Mouse (Mus musculus) C2C12 (cell line): ENCODE data around the gene Habp2. TPM values are rescaled to one million over a fixed set of nuclear protein-coding genes. Genes with fewer than 3 reads are reported as not detected.

Experiments
- H3K27me3 ChIP-seq: one replicate; pipeline ENCODE4 v1.6.1; 2011; ENCODE audit not compliant: control insufficient read depth, insufficient read depth, insufficient read length
- H3K36me3 ChIP-seq: one replicate; pipeline ENCODE4 v1.6.1; 2011; ENCODE audit not compliant: control insufficient read depth, insufficient read depth
- H3K4me3 ChIP-seq: one replicate; pipeline ENCODE4 v1.5.1; 2011; ENCODE audit warnings: mild to moderate bottlenecking, control low read depth; ENCODE audit not compliant: poor library complexity, insufficient read depth, severe bottlenecking
- H3K79me2 ChIP-seq: one replicate; pipeline ENCODE4 v1.6.1; 2011; ENCODE audit not compliant: control insufficient read depth, insufficient read depth
- H3K79me3 ChIP-seq: one replicate; pipeline ENCODE4 v1.6.1; 2011; ENCODE audit warnings: low read depth, control low read depth
- H3ac ChIP-seq: one replicate; pipeline ENCODE3; 2011; ENCODE audit warnings: low read depth; ENCODE audit not compliant: control insufficient read depth, insufficient read length
- CEBPB ChIP-seq: IDR thresholded peaks from one replicate; pipeline ENCODE4 v1.6.1; 2011; ENCODE audit warnings: low read depth, mild to moderate bottlenecking, control low read depth, moderate library complexity
- CTCF ChIP-seq: IDR thresholded peaks from one replicate; pipeline ENCODE4 v1.5.1; 2011; ENCODE audit not compliant: control insufficient read depth, insufficient read depth, insufficient read length
- FOSL1 ChIP-seq: IDR thresholded peaks from one replicate; pipeline ENCODE4 v1.8.0; 2011; ENCODE audit warnings: mild to moderate bottlenecking, low read length; ENCODE audit not compliant: poor library complexity, insufficient read depth, severe bottlenecking
- MAX ChIP-seq: IDR thresholded peaks from one replicate; pipeline ENCODE4 v1.6.1; 2011; ENCODE audit warnings: mild to moderate bottlenecking, control low read depth
- MYOD1 ChIP-seq: IDR thresholded peaks from one replicate; pipeline ENCODE4 v1.6.1; 2011; ENCODE audit warnings: low read depth; ENCODE audit not compliant: control insufficient read depth, insufficient read length
- MYOG ChIP-seq: IDR thresholded peaks from one replicate; pipeline ENCODE4 v1.6.1; 2011; ENCODE audit not compliant: control insufficient read depth, insufficient read length; ENCODE audit errors: extremely low read depth
- USF1 ChIP-seq: IDR thresholded peaks from one replicate; pipeline ENCODE4 v1.6.1; 2011; ENCODE audit warnings: low read depth, mild to moderate bottlenecking, control low read depth, moderate library complexity
- polyA plus RNA-seq: library from polyadenylated mRNA; unstranded; fragments of >200 nt; fragmentation: generic; extraction: Trizol; gene quantifications from one replicate; pipeline ENCODE4 v1.2.1, GENCODE M21; 2012; ENCODE audit warnings: missing spikeins

Gene Habp2
- polyA plus RNA-seq, 1 experiment, result 0.07 TPM

- no peak overlapping the region for H3K4me3 ChIP-seq
- TF ChIP-seq MAX (no peak), CTCF (no peak), USF1 (no peak), CEBPB (no peak), MYOG (no peak), MYOD1 (no peak), FOSL1 (no peak)
- H3K36me3 ChIP-seq, result no peaks in the 10 kb centered on the region
- H3K79me2 ChIP-seq, result no peaks in the 10 kb centered on the region
- H3K27me3 ChIP-seq, result peaks cover 22% of the 10 kb centered on the region
- H3K79me3 ChIP-seq, result no peaks in the 10 kb centered on the region
- H3ac ChIP-seq, result no peak overlapping the region
These were observed 14.9 kb upstream of the Habp2 start for GRCm38 (mm10) chr19:56272081-56272480.

- TF ChIP-seq FOSL1 (no peak), CTCF (no peak), CEBPB (no peak), MYOG (no peak), MYOD1 (no peak), USF1 (no peak), MAX (no peak)
- H3K4me3 ChIP-seq, result no peak overlapping the region
- no peak overlapping the region for H3ac ChIP-seq
- no peaks in the 10 kb centered on the region for H3K79me2 ChIP-seq
- no peaks in the 10 kb centered on the region for H3K36me3 ChIP-seq
- peaks cover 31% of the 10 kb centered on the region for H3K27me3 ChIP-seq
- no peaks in the 10 kb centered on the region for H3K79me3 ChIP-seq
These were observed 9.7 kb upstream of the Habp2 start for GRCm38 (mm10) chr19:56277140-56277804.

- Histone ChIP-seq H3K27me3 (peaks cover 31% of the 10 kb centered on the region), H3K36me3 (no peaks in the 10 kb centered on the region), H3ac (no peak overlapping the region), H3K79me2 (no peaks in the 10 kb centered on the region), H3K4me3 (no peak overlapping the region), H3K79me3 (no peaks in the 10 kb centered on the region)
- TF ChIP-seq MYOD1 (no peak), USF1 (no peak), MAX (no peak), CEBPB (no peak), CTCF (no peak), FOSL1 (no peak), MYOG (no peak)
These were observed 9.0 kb upstream of the Habp2 start for GRCm38 (mm10) chr19:56277951-56278350.

GRCm38 (mm10) chr19:56278366-56278765 is 8.6 kb upstream of the Habp2 start:
- Histone ChIP-seq H3K27me3 (peaks cover 31% of the 10 kb centered on the region), H3K4me3 (no peak overlapping the region)
- TF ChIP-seq MAX (no peak), MYOG (no peak), CTCF (no peak), MYOD1 (no peak), FOSL1 (no peak)

GRCm38 (mm10) chr19:56285222-56285621 is 1.7 kb upstream of the Habp2 start:
- Histone ChIP-seq H3K79me2 (no peaks in the 10 kb centered on the region), H3K27me3 (peaks cover 1% of the 10 kb centered on the region), H3K79me3 (no peaks in the 10 kb centered on the region), H3K4me3 (no peak overlapping the region), H3ac (no peak overlapping the region), H3K36me3 (no peaks in the 10 kb centered on the region)
- TF ChIP-seq MYOD1, result no peak
- TF ChIP-seq USF1, result no peak
- TF ChIP-seq CEBPB, result no peak
- no peak for TF ChIP-seq FOSL1
- no peak for TF ChIP-seq CTCF
- no peak for TF ChIP-seq MYOG
- no peak for TF ChIP-seq MAX

More at GRCm38 (mm10) chr19:56278366-56278765, 8.6 kb upstream of the Habp2 start:
- Histone ChIP-seq H3K36me3 (no peaks in the 10 kb centered on the region), H3K79me3 (no peaks in the 10 kb centered on the region), H3ac (no peak overlapping the region), H3K79me2 (no peaks in the 10 kb centered on the region)
